Mouse (Mus musculus): ENCODE measurements at regions not wholly inside any gene's neighbourhood (a gene's known extent, or its start where the extent isn't known, plus 50 kb on each side); places are given as distances from the start of the nearest gene placed in this dataset.

- Histone ChIP-seq H3K36me3 (no peaks in the 10 kb centered on the region), H3K4me1 (replicated peaks) (peaks cover 35% of the 10 kb centered on the region), H3K4me3 (replicated peaks) (no peak overlapping the region), H3K27me3 (no peaks in the 10 kb centered on the region), H3K9ac (replicated peaks) (no peak overlapping the region), H3K4me2 (no peak overlapping the region), H3K9me3 (no peaks in the 10 kb centered on the region), H3K27ac (no peak overlapping the region)
- ATAC-seq (ENCODE audit: insufficient number of reproducible peaks, insufficient read depth, low FRiP score, low TSS enrichment, low read depth), result no peak
- 60% methylated on average over 5 of the region's 5 CpGs for WGBS
Measured at GRCm38 (mm10) chr14:67139152-67139551, 1130.1 kb upstream of the Gulo start.

GRCm38 (mm10) chr14:67136141-67136498, 1127.1 kb upstream of the Gulo start:
- no peak overlapping the region for H3K4me2 ChIP-seq
- 11% methylated on average over 2 of the region's 2 CpGs for WGBS
- no peaks in the 10 kb centered on the region for H3K27me3 ChIP-seq
- H3K27ac ChIP-seq, result peak overlapping the region; percentile 92
- H3K4me1 ChIP-seq (replicated peaks), result peaks cover 36% of the 10 kb centered on the region
- H3K9me3 ChIP-seq, result no peaks in the 10 kb centered on the region
- no peaks in the 10 kb centered on the region for H3K36me3 ChIP-seq
- H3K9ac ChIP-seq (replicated peaks), result no peak overlapping the region
- no peak for ATAC-seq (ENCODE audit: insufficient number of reproducible peaks, insufficient read depth, low FRiP score, low TSS enrichment, low read depth)
- no peak overlapping the region for H3K4me3 ChIP-seq (replicated peaks)

GRCm38 (mm10) chr14:67135221-67136140, 1126.5 kb upstream of the Gulo start:
- Histone ChIP-seq H3K9me3 (no peaks in the 10 kb centered on the region), H3K36me3 (no peaks in the 10 kb centered on the region), H3K4me1 (replicated peaks) (peaks cover 36% of the 10 kb centered on the region), H3K4me3 (replicated peaks) (no peak overlapping the region), H3K4me2 (peak overlapping the region; percentile 39), H3K27me3 (no peaks in the 10 kb centered on the region), H3K9ac (replicated peaks) (0 out of 2 replicates have a peak overlapping the region, but pooled peaks have one; percentile 18), H3K27ac (peak overlapping the region; percentile 92)
- peak; percentile 94 for ATAC-seq (ENCODE audit: insufficient number of reproducible peaks, insufficient read depth, low FRiP score, low TSS enrichment, low read depth)
- 37% methylated on average over 18 of the region's 18 CpGs for WGBS

- H3K9ac ChIP-seq (replicated peaks), result no peak overlapping the region
- H3K27me3 ChIP-seq, result no peaks in the 10 kb centered on the region
- no peak for ATAC-seq (ENCODE audit: insufficient number of reproducible peaks, insufficient read depth, low FRiP score, low TSS enrichment, low read depth)
- WGBS, result 72% methylated on average over 6 of the region's 6 CpGs
- H3K36me3 ChIP-seq, result no peaks in the 10 kb centered on the region
- peaks cover 5% of the 10 kb centered on the region; the same call in 1 of the 2 replicates for H3K9me3 ChIP-seq
- peak overlapping the region; percentile 66 for H3K27ac ChIP-seq
- no peak overlapping the region for H3K4me3 ChIP-seq (replicated peaks)
- H3K4me2 ChIP-seq, result no peak overlapping the region
- peaks cover 36% of the 10 kb centered on the region for H3K4me1 ChIP-seq (replicated peaks)
Measured at GRCm38 (mm10) chr14:67133221-67133620, 1124.2 kb upstream of the Gulo start.

- H3K9ac ChIP-seq (replicated peaks), result no peak overlapping the region
- H3K36me3 ChIP-seq, result no peaks in the 10 kb centered on the region
- peaks cover 5% of the 10 kb centered on the region; the same call in 1 of the 2 replicates for H3K9me3 ChIP-seq
- 78% methylated on average over 7 of the region's 7 CpGs for WGBS
- no peak overlapping the region for H3K4me2 ChIP-seq
- no peak overlapping the region for H3K27ac ChIP-seq
- no peak overlapping the region for H3K4me3 ChIP-seq (replicated peaks)
- no peak for ATAC-seq (ENCODE audit: insufficient number of reproducible peaks, insufficient read depth, low FRiP score, low TSS enrichment, low read depth)
- H3K27me3 ChIP-seq, result no peaks in the 10 kb centered on the region
- H3K4me1 ChIP-seq (replicated peaks), result no peaks in the 10 kb centered on the region
Measured at GRCm38 (mm10) chr14:67127118-67127517, 1118.1 kb upstream of the Gulo start.

- H3K4me1 ChIP-seq (replicated peaks), result no peaks in the 10 kb centered on the region
- peaks cover 5% of the 10 kb centered on the region; the same call in 1 of the 2 replicates for H3K9me3 ChIP-seq
- no peak for ATAC-seq (ENCODE audit: insufficient number of reproducible peaks, insufficient read depth, low FRiP score, low TSS enrichment, low read depth)
- H3K27ac ChIP-seq, result no peak overlapping the region
- no peak overlapping the region for H3K4me2 ChIP-seq
- H3K4me3 ChIP-seq (replicated peaks), result no peak overlapping the region
- 42% methylated on average over 6 of the region's 6 CpGs for WGBS
- no peaks in the 10 kb centered on the region for H3K36me3 ChIP-seq
- no peaks in the 10 kb centered on the region for H3K27me3 ChIP-seq
- H3K9ac ChIP-seq (replicated peaks), result no peak overlapping the region
Measured at GRCm38 (mm10) chr14:67126254-67126653, 1117.2 kb upstream of the Gulo start.

GRCm38 (mm10) chr14:67123300-67123699, 1114.3 kb upstream of the Gulo start:
- Histone ChIP-seq H3K4me1 (replicated peaks) (no peaks in the 10 kb centered on the region), H3K36me3 (no peaks in the 10 kb centered on the region), H3K4me2 (no peak overlapping the region), H3K27me3 (no peaks in the 10 kb centered on the region), H3K4me3 (replicated peaks) (no peak overlapping the region), H3K9ac (replicated peaks) (no peak overlapping the region), H3K9me3 (no peaks in the 10 kb centered on the region), H3K27ac (no peak overlapping the region)
- no peak for ATAC-seq (ENCODE audit: insufficient number of reproducible peaks, insufficient read depth, low FRiP score, low TSS enrichment, low read depth)
- 82% methylated on average over 7 of the region's 7 CpGs for WGBS
